Mouse (Mus musculus) cortical plate, adult 2 months (tissue): ENCODE data around the gene Rab31.

Source experiments
- CTCF ChIP-seq: fragments of 200-500 bp; IDR thresholded peaks from 2 replicates; pipeline ENCODE4 v1.5.1; 2011; ENCODE audit warnings: mild to moderate bottlenecking, control low read depth, low read length; ENCODE audit not compliant: insufficient read depth; ENCODE audit errors: extremely low read depth
- POLR2A ChIP-seq: fragments of 200-500 bp; IDR thresholded peaks from 2 replicates; pipeline ENCODE4 v1.6.1; 2011; ENCODE audit warnings: mild to moderate bottlenecking, low read length, control low read depth; ENCODE audit not compliant: insufficient read depth; ENCODE audit errors: extremely low read depth

DNA sequence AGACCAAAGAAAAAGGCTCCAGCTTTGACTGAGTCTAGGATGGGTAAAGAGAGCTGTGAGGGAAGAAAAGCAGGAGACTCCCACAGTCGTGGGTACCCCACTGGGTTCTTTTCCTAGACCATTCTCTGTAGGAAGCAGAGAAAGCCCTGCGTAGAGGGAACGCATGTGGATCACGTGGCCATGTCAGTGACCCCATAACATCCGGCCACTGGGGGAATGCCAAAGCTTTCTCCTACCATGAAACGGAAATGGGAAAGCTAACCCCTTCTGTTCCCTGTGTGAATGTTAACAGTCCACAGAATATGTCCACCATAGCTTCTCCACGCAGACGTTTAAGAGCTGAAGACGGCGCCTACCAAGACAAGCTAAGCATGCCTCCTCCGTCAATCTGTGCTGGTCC, 62.0 kb downstream of the Rab31 start:
- no peak for TF ChIP-seq POLR2A
- no peak for TF ChIP-seq CTCF
